Mouse (Mus musculus): ENCODE data around the gene Sort1. TPM values are rescaled to one million over a fixed set of nuclear protein-coding genes. Genes with fewer than 3 reads are reported as not detected.

Sort1 gene
- polyA plus RNA-seq, 1 experiment from 2014 or later, result 17.8 TPM

GRCm38 (mm10) chr3:108381945-108382875 is 98.3 kb downstream of the Sort1 start:
- Histone ChIP-seq H3K27me3 (ENCODE audit: control insufficient read depth, insufficient read depth, low read length) (no peaks in the 10 kb centered on the region), H3K27ac (ENCODE audit: low read depth, low read length) (no peak overlapping the region), H3K9me3 (ENCODE audit: control insufficient read depth, low read length) (no peaks in the 10 kb centered on the region), H3K4me3 (ENCODE audit: low read length) (no peak overlapping the region), H3K36me3 (ENCODE audit: control insufficient read depth, insufficient read depth, low read length) (peaks cover 10% of the 10 kb centered on the region; the same call in 1 of the 2 replicates), H3K4me1 (ENCODE audit: control insufficient read depth, insufficient read depth, low read length) (peaks cover 6% of the 10 kb centered on the region; the same call in 1 of the 2 replicates), H3K9ac (ENCODE audit: low read depth, low read length) (no peak overlapping the region), H3K4me2 (replicated peaks; ENCODE audit: low read depth, low read length) (no peak overlapping the region; the same call in 1 of the 2 replicates)
- no peak for ATAC-seq (ENCODE audit: low FRiP score, low TSS enrichment)
- 62% methylated on average over 14 of the region's 14 CpGs for WGBS

GRCm38 (mm10) chr3:108383485-108384354 is 99.8 kb downstream of the Sort1 start, which contains the start of gene Psrc1:
Gene Psrc1, plus strand, starts transcription at chr3:108383839.
- Histone ChIP-seq H3K9me3 (ENCODE audit: control insufficient read depth, low read length) (no peaks in the 10 kb centered on the region), H3K4me1 (ENCODE audit: control insufficient read depth, insufficient read depth, low read length) (peaks cover 6% of the 10 kb centered on the region; the same call in 1 of the 2 replicates), H3K4me2 (replicated peaks; ENCODE audit: low read depth, low read length) (peak within 1 kb of the TSS; percentile 68), H3K27me3 (ENCODE audit: control insufficient read depth, insufficient read depth, low read length) (no peaks in the 10 kb centered on the region), H3K4me3 (ENCODE audit: low read length) (peak within 1 kb of the TSS; percentile 65), H3K27ac (ENCODE audit: low read depth, low read length) (no peak within 1 kb of the TSS), H3K9ac (ENCODE audit: low read depth, low read length) (peak within 1 kb of the TSS; percentile 58), H3K36me3 (ENCODE audit: control insufficient read depth, insufficient read depth, low read length) (peaks cover 14% of the 10 kb centered on the region; the same call in 1 of the 2 replicates)
- ATAC-seq (ENCODE audit: low FRiP score, low TSS enrichment), result peak; percentile 90
- WGBS, result under 1% methylated on average over 44 of the region's 44 CpGs

DNA sequence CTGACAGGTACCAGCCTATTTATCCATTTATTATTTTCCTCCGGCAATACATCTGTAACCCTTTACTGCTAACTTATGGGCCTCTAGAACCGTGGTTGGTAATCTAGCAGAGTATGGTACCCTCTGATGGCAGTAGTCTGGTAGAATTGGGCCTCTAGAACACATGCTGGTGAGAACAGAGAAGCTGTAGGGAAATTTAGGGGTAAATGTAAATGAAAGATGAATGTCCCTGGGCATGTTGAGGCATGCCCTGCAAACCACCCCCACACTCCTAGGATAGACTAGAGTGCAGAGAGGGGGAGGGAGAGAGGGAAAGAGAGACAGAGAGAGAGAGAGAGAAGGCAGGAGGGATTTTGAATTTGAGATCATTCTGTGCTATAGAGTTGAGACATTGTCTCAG is 100.5 kb downstream of the Sort1 start:
- Histone ChIP-seq H3K4me1 (ENCODE audit: control insufficient read depth, insufficient read depth, low read length) (peaks cover 7% of the 10 kb centered on the region; the same call in 1 of the 2 replicates), H3K27ac (ENCODE audit: low read depth, low read length) (no peak overlapping the region), H3K9me3 (ENCODE audit: control insufficient read depth, low read length) (no peaks in the 10 kb centered on the region), H3K4me3 (ENCODE audit: low read length) (peak overlapping the region; percentile 65), H3K4me2 (replicated peaks; ENCODE audit: low read depth, low read length) (peak overlapping the region; percentile 68), H3K9ac (ENCODE audit: low read depth, low read length) (peak overlapping the region; percentile 58), H3K36me3 (ENCODE audit: control insufficient read depth, insufficient read depth, low read length) (peaks cover 14% of the 10 kb centered on the region; the same call in 1 of the 2 replicates), H3K27me3 (ENCODE audit: control insufficient read depth, insufficient read depth, low read length) (no peaks in the 10 kb centered on the region)
- ATAC-seq (ENCODE audit: low FRiP score, low TSS enrichment), result no peak
- whole genome bisulfite sequencing, result 38% methylated on average over 2 of the region's 2 CpGs

DNA sequence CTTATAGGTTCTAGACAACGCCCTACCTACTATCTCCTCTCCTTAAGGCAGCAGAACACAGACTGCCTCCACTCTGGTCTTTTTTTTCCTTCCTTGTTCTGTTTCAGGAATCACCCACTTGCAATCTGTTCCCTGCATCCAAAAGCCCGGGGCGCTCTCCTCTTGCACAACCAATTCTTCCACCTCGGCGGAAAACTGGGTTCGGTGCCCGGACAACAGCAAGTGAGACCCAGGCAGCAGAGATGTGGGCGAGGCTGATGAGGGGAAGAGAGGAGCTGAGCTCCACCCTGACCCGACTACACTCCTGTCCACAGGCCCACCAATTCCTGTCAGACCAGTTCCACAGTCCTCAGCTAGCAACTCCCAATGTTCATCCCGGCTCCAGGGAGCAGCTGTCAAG is 102.3 kb downstream of the Sort1 start:
- Histone ChIP-seq H3K27me3 (ENCODE audit: control insufficient read depth, insufficient read depth, low read length) (no peaks in the 10 kb centered on the region), H3K27ac (ENCODE audit: low read depth, low read length) (no peak overlapping the region), H3K4me2 (replicated peaks; ENCODE audit: low read depth, low read length) (no peak overlapping the region), H3K36me3 (ENCODE audit: control insufficient read depth, insufficient read depth, low read length) (peaks cover 14% of the 10 kb centered on the region; the same call in 1 of the 2 replicates), H3K9me3 (ENCODE audit: control insufficient read depth, low read length) (no peaks in the 10 kb centered on the region), H3K4me3 (ENCODE audit: low read length) (no peak overlapping the region), H3K9ac (ENCODE audit: low read depth, low read length) (no peak overlapping the region), H3K4me1 (ENCODE audit: control insufficient read depth, insufficient read depth, low read length) (peaks cover 10% of the 10 kb centered on the region; the same call in 1 of the 2 replicates)
- ATAC-seq (ENCODE audit: low FRiP score, low TSS enrichment), result no peak
- 90% methylated on average over 10 of the region's 10 CpGs for WGBS

GRCm38 (mm10) chr3:108389111-108389545 is 105.2 kb downstream of the Sort1 start:
- peak overlapping the region; percentile 48; the same call in 1 of the 2 replicates for H3K27ac ChIP-seq (ENCODE audit: low read depth, low read length)
- H3K9ac ChIP-seq (ENCODE audit: low read depth, low read length), result no peak overlapping the region
- WGBS, result 4% methylated on average over 5 of the region's 5 CpGs

DNA sequence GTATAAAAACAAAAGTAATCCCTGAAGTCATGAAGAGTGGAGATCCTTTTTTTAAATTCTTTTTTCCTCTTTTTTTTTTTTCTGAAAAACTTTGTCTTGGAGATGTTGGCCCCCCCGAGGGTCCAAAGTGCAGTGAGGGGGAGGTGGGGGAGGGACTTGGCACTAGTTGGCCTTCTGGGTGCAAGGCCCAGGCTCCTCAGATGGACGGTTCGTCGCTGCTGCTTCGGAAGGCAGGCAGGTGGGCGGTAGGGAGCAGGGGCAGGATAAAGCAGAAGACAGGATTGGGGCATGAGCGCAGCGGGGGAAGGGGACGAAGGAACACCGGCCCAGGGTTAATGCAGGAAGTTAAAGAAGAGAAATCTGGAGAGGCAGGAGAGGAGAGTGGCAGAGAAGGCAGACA is 108.4 kb downstream of the Sort1 start:
- H3K36me3 ChIP-seq (ENCODE audit: control insufficient read depth, insufficient read depth, low read length), result peaks cover 33% of the 10 kb centered on the region
- H3K9me3 ChIP-seq (ENCODE audit: control insufficient read depth, low read length), result no peaks in the 10 kb centered on the region
- H3K4me1 ChIP-seq (ENCODE audit: control insufficient read depth, insufficient read depth, low read length), result peaks cover 13% of the 10 kb centered on the region; the same call in 1 of the 2 replicates
- 19% methylated on average over 10 of the region's 10 CpGs for whole genome bisulfite sequencing
- 0 out of 2 replicates have a peak overlapping the region, but pooled peaks have one; percentile 8 for H3K9ac ChIP-seq (ENCODE audit: low read depth, low read length)
- H3K4me3 ChIP-seq (ENCODE audit: low read length), result no peak overlapping the region
- H3K27me3 ChIP-seq (ENCODE audit: control insufficient read depth, insufficient read depth, low read length), result no peaks in the 10 kb centered on the region
- ATAC-seq (ENCODE audit: low FRiP score, low TSS enrichment), result no peak
- H3K27ac ChIP-seq (ENCODE audit: low read depth, low read length), result no peak overlapping the region
- H3K4me2 ChIP-seq (replicated peaks; ENCODE audit: low read depth, low read length), result 0 out of 2 replicates have a peak overlapping the region, but pooled peaks have one; percentile 5

More at GRCm38 (mm10) chr3:108389111-108389545, 105.2 kb downstream of the Sort1 start:
- Histone ChIP-seq H3K36me3 (ENCODE audit: control insufficient read depth, insufficient read depth, low read length) (peaks cover 19% of the 10 kb centered on the region; the same call in 1 of the 2 replicates), H3K9me3 (ENCODE audit: control insufficient read depth, low read length) (no peaks in the 10 kb centered on the region), H3K27me3 (ENCODE audit: control insufficient read depth, insufficient read depth, low read length) (no peaks in the 10 kb centered on the region), H3K4me1 (ENCODE audit: control insufficient read depth, insufficient read depth, low read length) (peaks cover 19% of the 10 kb centered on the region; the same call in 1 of the 2 replicates), H3K4me2 (replicated peaks; ENCODE audit: low read depth, low read length) (no peak overlapping the region), H3K4me3 (ENCODE audit: low read length) (no peak overlapping the region)
- peak; percentile 74 for ATAC-seq (ENCODE audit: low FRiP score, low TSS enrichment)

- 61% methylated on average over 15 of the region's 15 CpGs for WGBS
- Histone ChIP-seq H3K4me3 (ENCODE audit: low read length) (no peak overlapping the region), H3K36me3 (ENCODE audit: control insufficient read depth, insufficient read depth, low read length) (peaks cover 35% of the 10 kb centered on the region), H3K4me2 (replicated peaks; ENCODE audit: low read depth, low read length) (no peak overlapping the region), H3K9me3 (ENCODE audit: control insufficient read depth, low read length) (no peaks in the 10 kb centered on the region), H3K9ac (ENCODE audit: low read depth, low read length) (no peak overlapping the region), H3K4me1 (ENCODE audit: control insufficient read depth, insufficient read depth, low read length) (peaks cover 13% of the 10 kb centered on the region; the same call in 1 of the 2 replicates), H3K27ac (ENCODE audit: low read depth, low read length) (no peak overlapping the region), H3K27me3 (ENCODE audit: control insufficient read depth, insufficient read depth, low read length) (no peaks in the 10 kb centered on the region)
- ATAC-seq (ENCODE audit: low FRiP score, low TSS enrichment), result no peak
Observed at GRCm38 (mm10) chr3:108392793-108393192, 108.9 kb downstream of the Sort1 start.

DNA sequence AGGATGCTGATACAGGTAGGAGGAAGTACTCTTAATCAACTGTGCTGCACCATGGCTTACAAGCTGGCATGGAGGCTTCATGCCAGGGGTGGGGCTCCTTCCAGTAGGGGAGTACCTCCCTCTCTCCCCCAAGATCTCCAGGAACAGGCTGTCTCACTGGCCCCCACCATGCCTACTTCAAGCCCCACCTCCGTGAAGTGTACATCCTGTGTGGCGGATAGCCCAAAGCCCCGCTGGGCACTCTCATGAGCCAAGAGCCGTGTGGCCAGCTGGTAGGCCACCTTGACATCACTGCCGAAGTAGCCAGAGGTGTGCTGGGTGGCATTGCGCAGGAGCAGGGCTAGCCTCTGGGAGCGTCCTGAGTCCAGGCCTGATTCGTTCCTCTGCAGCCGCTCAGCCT is 114.4 kb downstream of the Sort1 start:
- Histone ChIP-seq H3K27me3 (ENCODE audit: control insufficient read depth, insufficient read depth, low read length) (no peaks in the 10 kb centered on the region), H3K4me1 (ENCODE audit: control insufficient read depth, insufficient read depth, low read length) (no peaks in the 10 kb centered on the region), H3K4me2 (replicated peaks; ENCODE audit: low read depth, low read length) (no peak overlapping the region), H3K9ac (ENCODE audit: low read depth, low read length) (no peak overlapping the region), H3K9me3 (ENCODE audit: control insufficient read depth, low read length) (no peaks in the 10 kb centered on the region), H3K27ac (ENCODE audit: low read depth, low read length) (no peak overlapping the region), H3K36me3 (ENCODE audit: control insufficient read depth, insufficient read depth, low read length) (peaks cover 64% of the 10 kb centered on the region), H3K4me3 (ENCODE audit: low read length) (no peak overlapping the region)
- ATAC-seq (ENCODE audit: low FRiP score, low TSS enrichment), result no peak
- WGBS, result 87% methylated on average over 9 of the region's 9 CpGs

Data from kidney, embryonic 14.5 days (tissue).